Mouse (Mus musculus) liver, embryonic 14.5 days (tissue): ENCODE measurements around the gene Nicn1. TPM values are rescaled to one million over a fixed set of nuclear protein-coding genes. Genes with fewer than 3 reads are reported as not detected.
A peak's percentile ranks its signal among the peaks of the same experiment; 100 is the strongest.

Source experiments
- ATAC-seq: fragments of 200-750 bp; cut with Nextera tagmentation; 2 replicates; pipeline ENCODE4 v1.8.0; 2017; ENCODE audit warnings: moderate number of reproducible peaks, mild to moderate bottlenecking, moderate library complexity; ENCODE audit not compliant: insufficient read depth
- DNase-seq, 3 experiments: peaks; one replicate each; pipeline ENCODE4 v3.0.0-alpha.2; 2012 to 2013; ENCODE audit warnings: low read depth in 3 of 3, low spot score in 3 of 3
- H3K27ac ChIP-seq: fragments of 300-500 bp; sonication (generic); 2 replicates; pipeline ENCODE4 v1.5.1; 2014; ENCODE audit warnings: moderate library complexity, mild to moderate bottlenecking, control low read depth, inconsistent platforms
- H3K27me3 ChIP-seq: fragments of 300-500 bp; sonication (generic); 2 replicates; pipeline ENCODE4 v1.6.1; 2014; ENCODE audit warnings: mild to moderate bottlenecking, low read length, moderate library complexity; ENCODE audit not compliant: control insufficient read depth, insufficient read depth
- H3K36me3 ChIP-seq: fragments of 300-500 bp; sonication (generic); replicated peaks from 2 replicates; pipeline ENCODE4 v1.6.1; 2014; ENCODE audit warnings: low read depth; ENCODE audit not compliant: control insufficient read depth, insufficient read depth
- H3K4me1 ChIP-seq, 2 experiments: fragments of 200-500 bp in 1 of 2; fragments of 300-500 bp in 1 of 2; sonication (generic) in 1 of 2; replicated peaks; 2 replicates each; pipeline ENCODE4 v1.6.1; 2012 to 2014; ENCODE audit warnings: antibody characterized with exemption in 1 of 2, inconsistent platforms in 1 of 2, low read length in 1 of 2; ENCODE audit not compliant: control insufficient read depth in 2 of 2, insufficient read depth in 2 of 2
- H3K4me2 ChIP-seq: fragments of 300-500 bp; sonication (generic); 2 replicates; pipeline ENCODE4 v1.6.1; 2014; ENCODE audit warnings: low read depth, mild to moderate bottlenecking, control low read depth, moderate library complexity
- H3K4me3 ChIP-seq, 2 experiments: fragments of 200-500 bp in 1 of 2; fragments of 300-500 bp in 1 of 2; sonication (generic) in 1 of 2; 2 replicates each; pipeline ENCODE4 v1.5.1; 2012 to 2014; ENCODE audit warnings: low read depth in 2 of 2, low read length in 2 of 2, mild to moderate bottlenecking in 2 of 2, control low read depth in 1 of 2, inconsistent platforms in 1 of 2, moderate library complexity in 1 of 2; ENCODE audit not compliant: insufficient read depth in 1 of 2
- H3K9ac ChIP-seq: fragments of 300-500 bp; sonication (generic); replicated peaks from 2 replicates; pipeline ENCODE4 v1.6.1; 2014; ENCODE audit warnings: mild to moderate bottlenecking, control low read depth, moderate library complexity
- H3K9me3 ChIP-seq: fragments of 300-500 bp; sonication (generic); 2 replicates; pipeline ENCODE4 v1.6.1; 2016; ENCODE audit warnings: low read length, mixed read lengths; ENCODE audit not compliant: control insufficient read depth
- CTCF ChIP-seq: IDR thresholded peaks from 2 replicates; pipeline ENCODE4 v1.5.1; 2016; ENCODE audit warnings: antibody characterized with exemption, low read depth, control low read depth
- EP300 ChIP-seq: IDR thresholded peaks from 2 replicates; pipeline ENCODE4 v1.6.1; 2016; ENCODE audit warnings: antibody characterized with exemption, low read depth
- WGBS: fragments of 180-500 bp; shearing (Covaris S2); extraction: QIAGEN DNeasy Blood & Tissue Kit; methylation state at CpG from one replicate; pipeline ENCODE4 v1.1.7; 2014; ENCODE audit not compliant: insufficient replicate concordance; 5-methylcytosine and 5-hydroxymethylcytosine counted together
- polyA plus RNA-seq, 2 experiments: library from polyadenylated mRNA; depleted of rRNA in 1 of 2; stranded (reverse) in 1 of 2; unstranded in 1 of 2; fragments of >200 nt; fragmentation: Nextera tagmentation in 1 of 2; extraction: Ambion mirVana in 1 of 2; gene quantifications; 2 replicates each; pipeline versions ENCODE4 v1.2.1 to v1.2.3; 2012 to 2014

Gene Nicn1
- polyA plus RNA-seq, 2 experiments, result 2.8 to 4.3 TPM

- no peaks in the 10 kb centered on the region for H3K27me3 ChIP-seq
- H3K9ac ChIP-seq, result no peak overlapping the region
- whole genome bisulfite sequencing, result 53% methylated on average over 6 of the region's 6 CpGs
- no peaks in the 10 kb centered on the region for H3K9me3 ChIP-seq
- peak overlapping the region; percentile 65 to 79 for H3K4me3 ChIP-seq
- H3K4me1 ChIP-seq, result peaks cover 12% of the 10 kb centered on the region in 2 experiments; a peak in 3 of 4 replicates
- peak overlapping the region; percentile 88 for H3K4me2 ChIP-seq
- no peak overlapping the region; the same call in 1 of the 2 replicates for H3K27ac ChIP-seq
- TF ChIP-seq CTCF, result no peak
- no peak for TF ChIP-seq EP300
- ATAC-seq (no peak), DNase-seq (no peak)
- no peaks in the 10 kb centered on the region for H3K36me3 ChIP-seq
These were observed 544 bp downstream of the Nicn1 start for GRCm38 (mm10) chr9:108290773-108291172.

DNA sequence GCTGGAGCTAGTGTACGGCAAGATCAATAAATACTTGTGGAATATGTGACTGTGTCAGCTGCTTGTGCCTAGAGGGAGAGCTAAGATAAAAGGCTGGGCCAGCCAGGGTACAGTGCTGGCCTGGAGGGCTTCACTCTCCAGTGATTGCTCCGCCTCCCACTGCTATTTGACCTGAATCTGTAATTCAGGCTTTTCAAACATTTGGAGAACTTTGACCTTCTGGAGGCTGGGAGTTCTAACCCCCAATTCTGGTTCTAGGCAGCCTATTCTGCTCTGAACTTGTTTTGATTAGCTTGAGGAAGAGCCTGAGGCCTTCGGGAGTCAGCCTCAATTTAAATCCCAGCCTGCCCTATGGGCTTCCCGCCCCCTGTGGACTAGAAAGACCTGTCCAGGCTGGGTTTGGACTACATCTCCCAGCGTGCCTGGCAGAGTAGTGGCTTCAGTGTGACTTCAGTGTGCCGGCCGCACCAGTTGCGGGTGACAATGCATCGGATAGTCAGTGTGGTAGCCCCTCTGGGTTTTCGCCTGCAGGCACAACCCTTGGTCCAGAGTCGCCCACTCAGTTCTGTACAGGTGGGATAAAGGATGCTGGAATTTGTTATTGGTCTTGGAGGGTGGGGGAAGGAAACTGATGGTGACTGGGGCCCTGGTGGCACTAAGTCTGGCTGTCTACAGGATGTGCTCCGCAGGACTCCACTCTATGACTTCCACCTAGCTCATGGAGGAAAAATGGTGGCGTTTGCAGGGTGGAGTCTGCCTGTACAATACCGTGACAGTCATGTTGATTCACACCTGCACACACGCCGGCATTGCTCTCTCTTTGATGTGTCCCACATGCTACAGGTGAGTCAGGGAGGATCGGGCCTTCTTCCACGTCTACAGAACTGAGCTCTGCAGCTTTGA lies 6.5 kb downstream of the Nicn1 start, which contains the start of gene Amt:
TSS of gene Amt (plus strand) at position 401 of the 903 bp plus-strand sequence.
- H3K27ac ChIP-seq, result peak within 1 kb of the TSS; percentile 27
- H3K4me3 ChIP-seq, result peak within 1 kb of the TSS; percentile 31 to 45; a peak in 3 of 4 replicates
- 49% methylated on average over 18 of the region's 18 CpGs for WGBS
- H3K27me3 ChIP-seq, result no peaks in the 10 kb centered on the region
- peak within 1 kb of the TSS; percentile 27; the same call in 1 of the 2 replicates for H3K9ac ChIP-seq
- H3K4me1 ChIP-seq, result no peaks in the 10 kb centered on the region
- peak in 1 of 3 experiments; percentile 44 for DNase-seq
- ATAC-seq, result peak; percentile 65
- no peak for TF ChIP-seq EP300
- no peak for TF ChIP-seq CTCF
- no peaks in the 10 kb centered on the region for H3K36me3 ChIP-seq
- H3K9me3 ChIP-seq, result no peaks in the 10 kb centered on the region
- peak within 1 kb of the TSS; percentile 21 for H3K4me2 ChIP-seq

- Histone ChIP-seq H3K4me1 (peaks cover 9% of the 10 kb centered on the region in 2 experiments), H3K4me2 (no peak overlapping the region), H3K9me3 (no peaks in the 10 kb centered on the region), H3K9ac (no peak overlapping the region), H3K27me3 (no peaks in the 10 kb centered on the region), H3K27ac (no peak overlapping the region), H3K4me3 (no peak overlapping the region), H3K36me3 (peaks cover 4% of the 10 kb centered on the region)
- ATAC-seq (no peak), DNase-seq (no peak)
- TF ChIP-seq EP300 (no peak), CTCF (no peak)
- WGBS, result 67% methylated on average over 3 of the region's 3 CpGs
These were observed 11.6 kb downstream of the Nicn1 start for GRCm38 (mm10) chr9:108301853-108302252.

DNA sequence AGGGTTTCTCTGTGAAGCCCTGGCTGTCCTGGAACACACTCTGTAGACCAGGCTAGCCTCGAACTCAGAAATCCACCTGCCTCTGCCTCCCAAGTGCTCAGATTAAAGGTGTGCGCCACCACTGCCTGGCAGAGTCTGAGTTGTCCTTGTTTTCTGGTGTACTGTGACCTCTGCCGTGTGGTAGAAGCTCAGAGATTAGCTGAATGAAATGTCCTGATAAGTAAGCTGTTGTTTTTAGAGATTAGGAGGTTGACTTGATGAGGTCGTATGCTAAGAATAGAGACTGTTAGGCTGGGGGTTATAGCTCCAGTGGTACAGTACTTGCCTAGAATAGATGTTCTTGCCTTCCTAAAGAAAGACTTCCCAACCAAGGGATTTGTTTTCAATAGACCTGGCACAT lies 14.5 kb downstream of the Nicn1 start:
- ATAC-seq (no peak), DNase-seq (no peak)
- no peak for TF ChIP-seq CTCF
- no peak for TF ChIP-seq EP300
- Histone ChIP-seq H3K9ac (peak overlapping the region; percentile 89), H3K36me3 (peaks cover 7% of the 10 kb centered on the region), H3K9me3 (no peaks in the 10 kb centered on the region), H3K27ac (peak overlapping the region; percentile 99), H3K27me3 (no peaks in the 10 kb centered on the region), H3K4me2 (peak overlapping the region; percentile 91), H3K4me3 (peak overlapping the region; percentile 78 to 99; a peak in 3 of 4 replicates), H3K4me1 (peaks cover 22% of the 10 kb centered on the region in 2 experiments)
- 25% methylated on average over 4 of the region's 4 CpGs for WGBS

DNA sequence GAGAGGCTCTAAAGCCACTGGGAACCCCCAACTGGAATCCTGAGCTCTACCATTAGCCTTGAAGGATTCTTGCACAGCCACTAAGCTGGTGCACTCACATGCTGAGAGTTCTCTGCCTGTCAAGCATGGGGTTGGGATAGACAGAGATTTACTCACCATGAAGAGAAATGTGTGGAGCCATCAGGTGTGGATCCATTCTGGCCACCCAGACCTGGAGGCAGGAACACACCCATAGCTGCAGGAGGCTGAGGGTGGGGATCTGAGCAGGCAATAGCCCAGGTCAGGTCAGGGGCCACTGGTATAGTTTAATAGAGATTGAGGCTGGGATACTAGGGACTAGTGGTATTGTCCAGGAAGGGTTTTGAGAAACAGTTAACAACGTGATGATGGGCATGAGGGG lies 14.9 kb downstream of the Nicn1 start:
- DNase-seq, result no peak
- no peak for ATAC-seq
- peaks cover 22 to 24% of the 10 kb centered on the region in 2 experiments for H3K4me1 ChIP-seq
- no peaks in the 10 kb centered on the region for H3K9me3 ChIP-seq
- peak overlapping the region; percentile 99 for H3K27ac ChIP-seq
- peaks cover 7% of the 10 kb centered on the region for H3K36me3 ChIP-seq
- peak overlapping the region; percentile 91 for H3K4me2 ChIP-seq
- peak overlapping the region; percentile 78 to 99 for H3K4me3 ChIP-seq
- no peaks in the 10 kb centered on the region for H3K27me3 ChIP-seq
- TF ChIP-seq CTCF (no peak), EP300 (no peak)
- H3K9ac ChIP-seq, result peak overlapping the region; percentile 89
- 0% methylated on average over 1 of the region's 1 CpGs for WGBS
